Mouse (Mus musculus): ENCODE data around the gene Ccdc158.
A peak's percentile ranks its signal among the peaks of the same experiment; 100 is the strongest.

Gene Ccdc158

DNA sequence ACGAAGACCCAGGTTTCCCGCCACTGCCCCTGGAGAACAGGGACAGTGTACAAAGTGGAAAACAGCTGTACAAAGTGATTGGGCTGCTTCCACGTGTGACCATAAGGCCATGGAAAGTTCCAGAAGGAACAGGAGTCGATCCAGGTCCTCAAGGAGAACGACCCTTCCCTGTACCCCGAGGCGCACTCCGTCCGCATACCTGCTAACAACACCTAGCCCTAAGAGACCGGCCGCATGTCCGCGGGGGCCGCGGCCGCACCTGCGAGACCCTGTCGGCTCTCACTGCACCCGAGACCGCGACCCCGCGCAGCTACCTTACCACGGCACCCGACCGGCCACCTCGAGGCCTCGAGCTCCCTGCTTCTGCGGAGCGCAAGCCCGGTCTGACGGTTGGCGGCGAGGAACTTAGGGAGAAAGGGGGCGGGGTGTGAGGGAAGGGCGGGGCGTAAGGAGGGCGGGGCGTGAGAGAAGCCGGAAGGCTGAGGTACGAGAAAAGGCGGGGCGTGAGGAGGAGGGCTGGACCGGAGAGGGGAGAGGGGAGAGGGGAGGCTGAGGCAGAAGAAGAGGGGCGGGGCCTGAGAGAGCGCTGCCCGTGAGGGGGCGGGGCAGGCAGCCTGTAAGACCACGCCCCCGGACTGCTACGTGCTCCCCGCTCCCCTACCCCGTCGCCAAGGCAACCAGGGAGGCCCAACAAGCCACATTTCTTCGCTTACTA is at the start of gene Ccdc158:
Ccdc158 (minus strand) TSS at position 413 of the 715 bp plus-strand sequence.
- DNase-seq (ENCODE audit: low spot score in 2 of 2), result peak; percentile 32 to 65

DNA sequence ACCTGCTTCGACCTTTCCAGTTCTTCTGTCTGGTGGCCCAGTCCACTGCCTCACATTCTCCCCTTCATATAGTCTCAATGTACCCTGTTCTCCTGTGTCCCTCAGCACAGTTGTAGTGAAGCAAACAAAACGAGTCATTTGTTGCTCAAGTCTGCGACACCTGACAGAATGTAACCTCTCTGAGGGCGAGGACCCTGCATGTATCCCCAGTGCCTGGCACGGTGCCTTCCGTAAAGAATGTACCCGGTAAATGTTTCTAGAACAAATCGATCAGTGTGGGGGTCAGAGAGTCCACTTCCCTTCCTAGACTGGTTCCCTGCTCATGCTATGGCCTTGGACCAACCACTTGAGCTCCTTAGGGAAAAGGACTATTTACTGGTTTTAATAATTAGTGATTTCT is 46.5 kb upstream of the Ccdc158 start:
- no peak for DNase-seq (ENCODE audit: low spot score in 2 of 2)

DNA sequence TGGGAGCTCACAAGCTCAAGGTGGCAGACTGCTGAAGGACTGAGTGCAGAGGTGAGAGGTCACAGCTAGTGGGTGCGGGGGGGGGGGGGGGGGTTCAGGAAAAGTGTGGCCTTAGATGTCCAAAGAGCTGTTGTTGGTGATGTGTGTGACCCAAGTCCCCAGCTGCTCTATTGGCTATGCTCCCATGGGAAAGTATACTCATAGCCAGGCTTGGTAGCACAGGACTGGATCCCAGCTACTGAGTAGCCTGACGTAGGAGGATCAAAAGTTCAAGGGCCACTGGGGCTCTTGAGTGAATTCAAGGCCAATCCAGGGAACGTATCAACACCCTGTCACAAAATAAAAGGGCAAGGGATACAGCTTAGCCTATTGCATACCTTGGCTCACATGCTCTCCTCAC is 43.8 kb upstream of the Ccdc158 start:
- no peak for DNase-seq (ENCODE audit: low spot score in 2 of 2)

DNA sequence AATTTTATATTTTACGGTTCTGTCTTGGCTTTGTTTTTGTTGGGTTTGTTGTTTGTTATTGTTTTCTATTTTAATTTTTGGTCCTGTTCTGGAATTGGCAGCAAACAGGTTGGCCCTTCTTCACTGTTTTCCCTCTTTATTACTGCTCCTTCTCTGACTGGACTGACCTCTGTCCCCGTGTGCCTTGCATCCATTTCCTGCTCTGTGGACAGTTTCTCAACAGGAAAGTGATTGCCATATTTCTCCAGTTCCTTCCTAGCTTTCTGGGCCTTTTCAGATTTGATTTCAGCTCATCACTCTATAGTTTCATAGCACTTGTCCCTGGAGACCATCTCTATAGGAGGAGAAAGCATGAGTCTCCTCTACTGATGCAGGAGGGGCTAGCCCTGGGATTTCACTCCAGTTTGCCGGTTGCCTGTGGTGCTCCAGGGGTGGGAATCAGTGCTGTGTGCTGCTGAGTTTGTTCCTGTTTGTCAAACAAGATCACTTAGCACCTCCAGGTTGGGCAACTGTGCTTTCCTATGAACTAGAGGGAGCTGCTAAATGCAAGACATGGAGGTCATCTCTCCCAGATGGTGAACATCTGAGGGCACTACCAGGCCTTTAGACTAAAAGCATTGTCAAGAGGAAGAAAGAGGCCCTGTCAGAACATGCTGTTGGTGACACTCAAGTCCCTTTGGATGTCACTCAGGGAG is 42.7 kb upstream of the Ccdc158 start:
- no peak for DNase-seq (ENCODE audit: low spot score in 2 of 2)

DNA sequence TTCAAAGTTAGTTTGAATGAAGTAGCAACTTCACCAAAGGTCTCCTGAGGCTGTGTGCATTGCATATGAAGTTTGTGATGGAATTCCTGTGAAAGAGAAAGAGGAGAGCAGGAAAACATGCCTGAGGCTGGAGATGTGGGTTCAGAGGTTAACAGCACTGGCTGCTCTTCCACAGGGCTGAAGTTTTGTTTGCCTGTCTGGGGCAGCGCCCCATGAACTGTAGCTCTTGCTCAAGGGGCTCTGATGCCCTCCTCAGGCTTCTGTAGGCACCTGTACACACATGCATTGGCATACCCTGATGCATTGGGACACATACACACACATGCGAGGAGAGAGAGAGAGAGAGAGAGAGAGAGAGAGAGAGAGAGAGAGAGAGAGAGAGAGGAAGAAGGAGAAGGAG is 40.8 kb upstream of the Ccdc158 start:
- no peak for DNase-seq (ENCODE audit: low spot score in 2 of 2)

DNA sequence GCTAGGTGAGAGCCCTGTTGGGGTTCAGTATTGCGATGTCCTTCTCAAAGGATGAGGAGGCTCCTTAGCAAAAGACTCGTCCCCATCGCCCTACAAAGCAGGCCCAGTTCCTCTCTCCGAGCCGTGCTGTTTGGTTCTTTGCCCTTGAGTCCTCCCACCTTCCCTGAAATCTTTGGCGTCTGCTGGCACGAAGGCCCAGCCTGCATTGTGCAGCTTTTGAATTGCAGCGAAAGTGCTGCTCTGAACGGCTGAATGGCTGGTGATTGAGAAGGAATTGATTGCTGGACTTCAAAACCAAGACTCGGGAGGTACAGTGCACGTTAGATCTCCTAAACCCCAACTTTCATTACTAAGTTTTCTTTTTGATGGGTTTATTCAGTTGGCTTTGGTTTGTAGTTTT is 40.2 kb upstream of the Ccdc158 start:
- DNase-seq (ENCODE audit: low spot score in 2 of 2), result no peak

DNA sequence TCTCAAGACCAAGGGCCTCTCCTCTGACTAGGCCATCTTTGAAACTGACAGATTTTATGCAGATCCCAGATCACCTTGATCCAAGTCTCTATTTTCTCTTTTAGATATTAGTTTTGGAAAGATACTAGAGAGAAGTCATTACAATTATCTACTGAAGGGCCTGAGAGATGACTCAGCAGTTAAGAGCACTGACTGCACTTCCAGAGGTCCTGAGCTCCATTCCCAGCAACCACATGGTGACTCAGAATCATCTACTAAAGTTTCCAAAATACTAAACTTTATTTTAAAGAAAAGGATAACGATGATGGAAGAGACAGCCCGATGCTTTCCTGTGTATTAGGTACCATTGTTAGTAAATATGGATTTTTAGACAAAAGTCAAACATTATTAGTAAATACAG is 39.8 kb upstream of the Ccdc158 start:
- no peak for DNase-seq (ENCODE audit: low spot score in 2 of 2)

DNA sequence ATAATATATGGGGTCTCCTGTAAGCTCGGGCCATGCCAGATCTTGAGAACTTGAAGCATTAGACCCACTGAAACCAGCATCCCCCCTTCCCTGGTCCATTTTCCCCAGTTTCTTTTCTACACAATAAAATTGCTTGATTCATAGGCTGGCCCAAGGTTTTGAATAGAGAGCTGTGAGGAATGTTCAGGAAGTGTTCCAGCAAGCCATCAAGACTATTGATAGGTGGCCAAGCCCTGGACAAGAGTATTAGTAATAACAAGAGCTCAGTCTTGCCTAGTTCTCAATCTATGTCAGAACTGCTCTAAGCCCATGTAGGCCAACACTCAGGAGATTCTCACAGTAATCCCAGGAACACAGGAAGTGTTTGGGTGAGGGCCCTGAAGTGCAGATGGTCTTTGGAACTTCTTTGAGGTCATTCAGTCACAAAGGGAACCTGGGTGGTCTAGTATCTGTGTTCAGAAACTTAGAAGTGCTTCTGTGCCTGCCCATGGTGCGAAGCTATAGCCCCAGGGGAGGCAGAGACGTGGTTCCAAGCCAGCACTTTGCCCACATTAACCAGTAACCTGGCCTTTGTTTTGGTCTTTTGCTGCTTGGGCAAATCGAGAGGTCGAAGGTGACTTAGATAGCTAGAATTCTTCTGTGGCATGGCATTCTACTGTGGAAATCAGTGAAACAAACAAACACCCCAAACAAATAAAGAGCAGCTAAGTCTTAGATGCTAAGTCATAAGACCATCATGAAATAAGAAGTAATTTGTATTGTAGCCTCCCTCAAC is 37.7 kb upstream of the Ccdc158 start:
- no peak for DNase-seq (ENCODE audit: low spot score in 2 of 2)

DNA sequence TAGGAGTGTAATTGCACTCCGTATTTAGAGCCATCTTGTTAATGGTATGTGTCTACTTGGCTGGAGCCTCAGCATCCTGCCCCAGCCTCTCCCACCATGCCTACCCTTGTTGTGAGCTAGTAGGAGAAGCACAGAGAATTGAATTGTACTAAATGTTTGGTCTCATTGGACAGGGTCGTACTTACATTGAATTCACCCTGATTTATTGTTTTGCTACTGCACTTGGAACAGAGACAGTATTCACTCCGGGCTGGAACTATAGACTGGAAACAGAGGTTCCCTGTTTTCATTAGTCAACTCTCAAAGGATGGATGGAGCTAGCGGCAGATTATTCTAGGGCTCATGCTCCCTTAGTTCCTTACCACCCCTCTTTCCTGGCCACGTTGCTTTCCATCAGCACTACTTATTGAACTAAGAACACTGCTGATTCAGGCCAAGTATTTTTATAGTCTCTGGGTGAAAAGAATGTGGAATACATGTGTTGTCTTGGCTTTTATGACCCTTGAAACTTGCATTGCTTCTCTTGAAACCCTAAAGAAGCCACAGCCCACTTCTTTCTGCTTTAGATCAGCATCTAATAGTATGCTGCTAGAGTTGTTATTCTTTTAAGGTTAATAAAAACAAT is 36.7 kb upstream of the Ccdc158 start:
- DNase-seq (ENCODE audit: low spot score in 2 of 2), result no peak

DNA sequence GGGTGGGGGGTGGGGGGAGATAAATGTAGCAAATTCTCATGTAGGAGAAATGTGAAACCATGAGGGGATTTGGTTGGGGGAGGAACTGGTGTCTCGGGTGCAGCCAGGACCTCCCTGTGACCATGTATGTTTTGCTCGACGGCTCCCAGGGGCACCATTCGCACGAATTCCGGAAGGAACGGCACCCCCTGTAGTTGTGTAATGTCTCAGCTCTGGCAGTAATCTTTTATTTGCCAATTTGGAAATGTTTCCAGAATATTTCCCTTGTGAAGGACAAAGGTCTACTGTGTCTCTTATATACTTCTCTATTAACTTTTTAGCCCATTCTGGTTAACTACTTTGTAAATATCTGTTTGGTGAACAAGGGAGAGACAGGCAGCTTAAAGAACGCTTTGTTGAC is 35.7 kb upstream of the Ccdc158 start:
- no peak for DNase-seq (ENCODE audit: low spot score in 2 of 2)

DNA sequence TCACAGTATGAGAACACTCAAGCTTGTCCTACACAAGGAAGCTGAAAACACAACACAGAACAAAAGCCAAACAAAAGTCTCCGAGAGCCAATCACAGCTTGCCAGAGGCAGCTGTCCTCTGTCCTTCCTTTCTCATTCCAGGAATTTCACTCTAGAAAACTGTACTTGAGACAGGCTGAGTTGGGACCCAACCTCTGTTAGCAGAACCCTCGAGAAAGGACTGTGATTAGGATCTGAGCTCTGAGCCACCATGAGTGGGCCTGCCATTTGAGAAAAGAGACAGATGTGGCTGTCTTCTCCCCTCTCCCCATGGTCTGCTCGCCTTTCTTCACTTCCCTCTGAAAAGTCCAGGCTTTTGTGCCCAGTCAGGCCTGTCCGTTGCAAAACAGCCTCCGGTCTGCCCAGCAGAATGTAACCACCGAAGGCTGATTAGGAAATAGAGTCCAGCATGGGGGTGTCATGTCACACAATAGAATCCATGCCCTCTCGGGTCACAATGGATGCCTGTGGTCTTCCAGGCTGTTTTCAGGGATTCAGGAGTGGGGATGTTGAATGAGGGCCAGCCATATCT is 32.9 kb upstream of the Ccdc158 start:
- no peak for DNase-seq (ENCODE audit: low spot score in 2 of 2)

DNA sequence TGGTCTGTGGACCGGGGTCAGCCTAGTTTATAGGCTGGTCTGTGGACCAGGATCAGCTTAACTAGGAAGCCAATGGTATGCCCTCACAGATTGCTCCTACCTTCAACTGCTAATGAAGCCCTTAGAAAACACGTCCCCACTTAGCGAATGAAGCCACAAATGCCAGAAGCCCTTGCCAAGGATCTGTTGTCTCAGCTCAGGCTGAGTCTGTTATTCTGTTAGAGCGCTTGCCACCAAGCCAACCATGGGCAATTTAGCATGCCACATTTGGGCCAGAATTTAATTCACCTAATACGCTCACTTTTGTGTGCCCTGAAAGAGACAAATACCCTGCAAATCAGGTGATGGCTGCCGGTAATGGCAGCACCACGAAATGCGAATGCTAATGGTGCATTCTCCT is 28.6 kb upstream of the Ccdc158 start:
- no peak for DNase-seq (ENCODE audit: low spot score in 2 of 2)

DNA sequence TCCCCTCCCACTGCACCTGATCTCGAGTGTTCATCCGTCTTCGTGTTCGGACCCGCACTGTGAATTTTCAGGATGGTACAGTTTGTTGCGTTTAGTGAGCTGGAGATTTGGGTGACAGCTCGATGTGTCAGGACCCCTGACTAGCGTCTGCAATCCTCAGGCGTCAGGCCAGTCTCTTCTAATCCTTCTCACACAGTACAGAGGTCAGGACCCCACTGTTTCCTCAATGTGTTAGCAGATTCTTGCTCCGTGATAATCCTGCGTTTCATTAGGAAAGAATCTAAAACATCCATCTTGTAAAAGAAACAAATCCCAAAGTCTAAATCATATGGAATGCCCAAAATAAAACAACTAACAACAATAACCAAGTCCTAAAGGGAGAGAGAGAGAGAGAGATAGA is 26.7 kb upstream of the Ccdc158 start:
- no peak for DNase-seq (ENCODE audit: low spot score in 2 of 2)

DNA sequence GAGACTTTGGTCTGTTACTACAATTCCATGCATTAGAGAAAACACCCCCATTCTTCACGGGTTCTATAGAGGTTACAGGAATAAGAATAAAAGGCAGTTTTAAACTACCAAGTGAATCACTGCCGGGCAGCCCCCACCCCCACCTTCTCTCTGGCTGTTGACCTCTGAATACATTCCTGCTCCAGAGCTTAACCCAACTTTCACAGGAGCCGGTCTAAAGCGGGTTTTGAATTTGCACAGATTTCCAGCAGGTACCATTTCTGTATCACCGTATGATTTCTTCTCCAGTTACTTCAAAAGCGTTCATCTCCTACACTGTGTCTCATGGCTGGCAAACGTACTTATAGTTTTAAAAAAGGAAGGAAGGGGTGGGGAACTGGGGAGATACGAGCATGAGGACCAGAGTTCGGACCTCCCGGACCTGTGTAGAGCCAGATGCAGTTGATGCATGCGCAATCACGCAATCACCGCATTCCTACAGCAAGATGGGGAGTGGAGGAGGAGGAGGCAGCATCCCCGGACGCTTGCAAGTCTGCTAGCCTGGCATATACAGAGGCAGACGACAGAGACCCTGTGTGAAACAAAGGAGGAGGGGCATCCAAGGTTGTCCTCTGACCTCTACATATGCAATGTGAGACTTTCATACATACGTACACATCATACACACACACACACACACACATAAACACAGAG is 23.9 kb upstream of the Ccdc158 start:
- DNase-seq (ENCODE audit: low spot score in 2 of 2), result no peak

DNA sequence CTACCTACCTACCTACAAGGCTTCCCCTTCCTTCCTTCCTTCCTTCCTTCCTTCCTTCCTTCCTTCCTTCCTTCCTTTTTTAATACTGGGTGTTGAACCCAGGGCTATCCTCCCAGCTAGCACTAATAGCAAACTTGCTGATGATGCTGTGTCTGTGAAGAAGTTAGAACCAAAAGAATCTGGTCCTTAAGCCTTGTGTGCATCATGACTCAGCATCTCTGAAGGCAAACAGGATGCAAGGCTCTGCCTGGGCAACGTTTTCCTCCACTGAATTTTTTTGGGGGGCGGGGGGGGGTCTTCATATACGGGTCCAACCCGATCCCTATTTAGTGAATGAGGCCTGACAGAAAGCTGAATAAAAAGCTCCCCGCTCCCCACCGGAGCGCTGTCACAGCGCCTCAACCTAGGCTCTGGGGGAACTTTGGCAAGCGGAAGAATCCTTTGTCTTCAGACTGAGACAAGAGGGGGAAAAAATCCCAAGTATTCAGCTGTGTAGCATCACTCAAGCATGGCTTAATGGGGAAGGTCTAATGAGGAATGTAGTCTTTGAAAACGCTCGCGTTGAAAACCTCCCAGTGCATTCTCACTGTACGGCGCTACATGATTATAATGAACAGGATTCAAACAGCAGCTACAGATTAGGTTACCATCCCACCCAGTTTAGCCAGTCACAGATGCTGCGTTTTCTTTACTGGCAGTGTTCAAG is 23.2 kb upstream of the Ccdc158 start:
- DNase-seq (ENCODE audit: low spot score in 2 of 2), result no peak

DNA sequence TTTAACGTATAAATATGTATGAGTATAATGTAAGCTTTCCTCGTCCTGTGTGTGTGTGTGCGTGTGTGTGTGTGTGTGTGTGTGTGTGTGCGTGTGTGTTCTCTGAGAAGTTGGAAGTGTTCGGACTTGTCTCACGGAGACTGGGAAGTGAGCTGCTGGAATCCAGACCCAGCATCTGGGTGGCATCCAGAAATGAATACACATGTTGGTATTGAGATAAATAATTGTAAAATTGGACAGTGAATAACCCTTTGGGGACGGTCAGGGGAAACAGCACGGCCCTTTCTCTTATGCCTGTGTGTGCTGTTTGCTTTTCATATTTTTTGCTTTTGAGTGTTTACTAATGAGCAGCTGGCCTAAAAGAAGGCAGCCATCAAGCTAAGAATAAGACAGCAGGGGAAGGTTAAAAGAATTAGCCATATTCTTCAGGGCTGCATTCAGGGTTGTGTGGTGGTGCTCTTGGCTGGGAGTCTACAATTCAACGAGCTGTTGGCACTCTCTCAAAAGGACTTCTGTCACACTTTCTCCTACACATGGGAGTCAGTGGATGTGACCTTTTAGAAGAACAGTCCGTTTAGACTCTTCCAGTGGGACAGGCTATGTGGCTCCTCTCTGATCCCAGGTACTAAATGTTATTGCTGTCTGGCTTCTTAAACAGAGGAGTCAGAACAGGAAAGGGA is 19.4 kb upstream of the Ccdc158 start:
- DNase-seq (ENCODE audit: low spot score in 2 of 2), result no peak

DNA sequence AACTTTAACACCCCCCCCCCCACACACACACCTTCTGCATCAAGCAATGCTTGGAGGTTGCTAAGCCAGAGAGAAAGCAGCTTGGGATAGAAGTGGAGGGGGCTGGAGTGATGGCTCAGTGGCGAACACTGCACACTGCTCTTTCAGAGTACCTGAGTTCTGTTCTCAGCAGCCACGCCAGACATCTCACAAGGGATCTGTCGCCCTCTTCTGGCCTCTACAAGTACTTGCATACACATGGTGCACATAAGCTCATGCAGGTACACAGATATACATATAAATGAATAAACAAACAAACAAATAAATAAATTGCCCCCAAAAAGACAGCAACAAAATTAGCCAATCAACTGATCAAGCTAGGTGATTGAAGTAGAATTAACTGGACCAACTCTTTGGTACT is 18.7 kb upstream of the Ccdc158 start:
- DNase-seq (ENCODE audit: low spot score in 2 of 2), result no peak

DNA sequence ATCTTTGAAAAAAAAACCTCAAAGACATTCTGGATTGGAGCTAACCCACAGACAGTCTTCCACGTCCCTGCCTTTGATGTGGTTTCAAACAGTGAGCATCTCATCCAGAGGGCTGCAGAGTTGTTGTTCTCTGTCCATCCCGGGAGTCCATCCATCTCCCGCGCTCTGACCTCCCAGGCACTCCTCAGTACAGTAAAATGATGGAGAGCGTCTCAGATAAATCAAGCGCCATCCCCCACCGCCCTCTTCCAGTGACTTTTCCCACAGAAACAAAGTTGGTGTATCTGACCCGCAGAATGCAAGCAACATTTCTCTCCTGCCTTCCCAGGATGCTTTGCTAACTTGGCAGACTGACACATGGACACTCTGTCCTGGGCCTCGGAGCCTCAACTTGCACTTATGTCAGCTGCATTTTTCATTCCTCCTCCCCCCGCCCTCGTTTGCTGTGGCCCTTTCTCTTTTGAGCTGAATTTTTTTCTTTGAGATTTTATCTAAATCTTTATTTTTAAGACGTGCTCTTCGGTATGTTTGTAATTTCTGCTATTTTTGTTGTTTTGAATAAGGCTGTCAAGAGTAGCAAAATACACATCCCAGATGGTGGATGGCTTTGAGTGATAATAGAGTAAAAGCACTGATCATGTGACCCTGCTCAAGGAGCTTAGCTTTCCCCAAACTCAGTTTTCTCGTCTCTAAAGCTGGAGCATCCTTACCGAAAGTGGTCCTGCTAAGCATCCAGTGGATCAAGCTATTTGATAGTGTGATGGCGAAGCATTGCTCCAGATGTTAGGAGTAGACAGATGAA is 17.3 kb upstream of the Ccdc158 start:
- no peak for DNase-seq (ENCODE audit: low spot score in 2 of 2)

DNA sequence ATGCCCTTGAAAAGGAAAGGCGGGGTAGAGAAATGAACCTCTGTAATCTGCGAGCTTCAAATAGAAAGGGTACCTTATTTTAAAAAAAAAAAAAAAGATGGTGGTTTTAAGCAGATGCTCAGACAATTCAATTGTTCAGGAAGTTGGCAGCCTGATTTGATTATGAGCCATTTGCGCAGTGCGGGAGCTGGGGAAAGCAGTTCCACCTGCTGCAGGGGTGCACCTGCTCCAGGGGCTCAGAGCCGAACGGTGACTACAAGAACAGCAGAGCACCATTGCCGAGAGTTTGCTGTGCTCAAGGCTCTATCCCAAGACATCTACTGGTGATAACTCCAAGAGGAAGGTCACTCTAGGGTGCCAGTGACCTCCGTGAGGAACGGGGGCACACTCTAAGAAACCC is 13.5 kb upstream of the Ccdc158 start:
- DNase-seq (ENCODE audit: low spot score in 2 of 2), result no peak
